Mouse (Mus musculus): ENCODE data around the gene BC048679.
A peak's percentile ranks its signal among the peaks of the same experiment; 100 is the strongest.

BC048679 gene

GRCm38 (mm10) chr7:81476833-81477232, 21.2 kb downstream of the BC048679 start:
- no peak for DNase-seq (ENCODE audit: low read depth, low spot score)

GRCm38 (mm10) chr7:81475221-81475620, 22.9 kb downstream of the BC048679 start:
- DNase-seq (ENCODE audit: low read depth, low spot score) = no peak

GRCm38 (mm10) chr7:81464906-81465450, 33.1 kb downstream of the BC048679 start:
- DNase-seq (ENCODE audit: low read depth, low spot score) = no peak

- peak; percentile 75 for DNase-seq (ENCODE audit: low read depth, low spot score)
Observed at GRCm38 (mm10) chr7:81464116-81464515, 34.0 kb downstream of the BC048679 start.

GRCm38 (mm10) chr7:81462815-81463214, 35.3 kb downstream of the BC048679 start:
- DNase-seq (ENCODE audit: low read depth, low spot score) = no peak

GRCm38 (mm10) chr7:81455155-81455651, 42.9 kb downstream of the BC048679 start, which contains the start of gene Cpeb1:
Gene Cpeb1 (minus strand): TSS chr7:81455465.
- DNase-seq (ENCODE audit: low read depth, low spot score) = peak; percentile 68

GRCm38 (mm10) chr7:81454331-81455039, 43.6 kb downstream of the BC048679 start:
- DNase-seq (ENCODE audit: low read depth, low spot score) = no peak

- DNase-seq (ENCODE audit: low read depth, low spot score) = peak; percentile 40
Observed at GRCm38 (mm10) chr7:81453443-81454274, 44.4 kb downstream of the BC048679 start.

GRCm38 (mm10) chr7:81452971-81453441, 45.1 kb downstream of the BC048679 start:
- peak; percentile 30 for DNase-seq (ENCODE audit: low read depth, low spot score)

All from mesoderm, embryonic 11.5 days (tissue).